Mouse (Mus musculus) forebrain, embryonic 11.5 days (tissue): ENCODE results near the gene Tor1a. TPM values are rescaled to one million over a fixed set of nuclear protein-coding genes. Genes with fewer than 3 reads are reported as not detected.
"Not testable (repeated sequence)": the region's sequence is repeated elsewhere in the genome, so short reads cannot be mapped to it uniquely, and the experiment has no call there.

Experiments
- ATAC-seq: fragments of 200-750 bp; cut with Nextera tagmentation; replicated peaks from 2 replicates; pipeline ENCODE4 v1.8.0; 2017; ENCODE audit warnings: moderate TSS enrichment; ENCODE audit not compliant: low FRiP score
- DNase-seq: peaks from one replicate; pipeline ENCODE4 v3.0.0-alpha.2; 2017; ENCODE audit warnings: low spot score
- H3K27ac ChIP-seq: fragments of 300-500 bp; sonication (generic); 2 replicates; pipeline ENCODE4 v1.5.1; 2014; ENCODE audit warnings: low read depth, low read length
- H3K27me3 ChIP-seq: fragments of 300-500 bp; sonication (generic); 2 replicates; pipeline ENCODE4 v1.6.1; 2014; ENCODE audit warnings: mild to moderate bottlenecking, low read length, mixed read lengths; ENCODE audit not compliant: control insufficient read depth, insufficient read depth
- H3K36me3 ChIP-seq: fragments of 300-500 bp; sonication (generic); 2 replicates; pipeline ENCODE4 v1.6.1; 2014; ENCODE audit warnings: mild to moderate bottlenecking, low read length, moderate library complexity, mixed read lengths; ENCODE audit not compliant: control insufficient read depth, insufficient read depth
- H3K4me1 ChIP-seq: fragments of 300-500 bp; sonication (generic); replicated peaks from 2 replicates; pipeline ENCODE4 v1.6.1; 2014; ENCODE audit warnings: low read length, mixed read lengths; ENCODE audit not compliant: control insufficient read depth, insufficient read depth
- H3K4me2 ChIP-seq: fragments of 300-500 bp; sonication (generic); 2 replicates; pipeline ENCODE4 v1.6.1; 2014; ENCODE audit warnings: low read depth, mild to moderate bottlenecking, low read length, moderate library complexity, mixed read lengths; ENCODE audit not compliant: severe bottlenecking
- H3K4me3 ChIP-seq: fragments of 300-500 bp; sonication (generic); 2 replicates; pipeline ENCODE4 v1.5.1; 2014; ENCODE audit warnings: low read depth, low read length
- H3K9ac ChIP-seq: fragments of 300-500 bp; sonication (generic); 2 replicates; pipeline ENCODE4 v1.6.1; 2014; ENCODE audit warnings: low read length
- H3K9me3 ChIP-seq: fragments of 300-500 bp; sonication (generic); 2 replicates; pipeline ENCODE4 v1.6.1; 2016; ENCODE audit warnings: low read length, mixed read lengths; ENCODE audit not compliant: control insufficient read depth
- WGBS: fragments of 180-500 bp; shearing (Covaris S2); extraction: QIAGEN DNeasy Blood & Tissue Kit; methylation state at CpG from one replicate; pipeline ENCODE4 v1.1.7; 2014; 5-methylcytosine and 5-hydroxymethylcytosine counted together
- polyA plus RNA-seq: library from polyadenylated mRNA; unstranded; fragments of >200 nt; fragmentation: Nextera tagmentation; extraction: Ambion mirVana; gene quantifications from 2 replicates; pipeline ENCODE4 v1.2.1, GENCODE M21; 2014

Gene Tor1a
- polyA plus RNA-seq, 1 experiment from 2014 or later, result 85.1 TPM

GRCm38 (mm10) chr2:30938574-30938991 lies 29.1 kb downstream of the Tor1a start:
- no peak overlapping the region for H3K9ac ChIP-seq
- no peaks in the 10 kb centered on the region for H3K9me3 ChIP-seq
- no peak overlapping the region for H3K4me3 ChIP-seq
- H3K27me3 ChIP-seq, result no peaks in the 10 kb centered on the region
- no peaks in the 10 kb centered on the region for H3K36me3 ChIP-seq
- DNase-seq (no peak), ATAC-seq (no peak)
- H3K27ac ChIP-seq, result no peak overlapping the region
- WGBS, result 44% methylated on average over 4 of the region's 4 CpGs
- no peak overlapping the region for H3K4me2 ChIP-seq
- no peaks in the 10 kb centered on the region for H3K4me1 ChIP-seq

DNA sequence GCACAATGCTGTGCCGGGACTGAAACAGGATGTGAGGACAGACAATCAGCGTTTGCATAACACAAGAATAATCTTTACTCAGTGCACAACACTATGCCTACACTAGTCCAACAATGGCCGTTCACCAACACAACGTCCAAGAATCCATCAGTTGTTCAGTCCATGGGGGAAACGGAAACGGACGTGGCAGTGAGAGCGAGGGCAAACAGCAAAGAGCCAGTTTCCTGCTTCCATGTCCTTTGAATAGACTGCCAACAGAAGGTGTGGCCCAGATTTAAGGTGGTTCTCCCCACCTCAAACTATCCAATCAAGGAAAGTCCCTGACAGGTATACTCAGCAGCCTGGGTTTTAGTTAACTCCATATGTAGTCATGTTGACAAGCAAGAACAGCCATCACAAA lies 30.0 kb downstream of the Tor1a start:
- ATAC-seq (no peak), DNase-seq (no peak)
- no peaks in the 10 kb centered on the region for H3K27me3 ChIP-seq
- H3K4me1 ChIP-seq, result no peaks in the 10 kb centered on the region
- H3K27ac ChIP-seq, result no peak overlapping the region
- WGBS, result 87% methylated on average over 8 of the region's 8 CpGs
- no peak overlapping the region for H3K4me3 ChIP-seq
- no peaks in the 10 kb centered on the region for H3K9me3 ChIP-seq
- H3K9ac ChIP-seq, result no peak overlapping the region
- no peak overlapping the region for H3K4me2 ChIP-seq
- H3K36me3 ChIP-seq, result no peaks in the 10 kb centered on the region

- Histone ChIP-seq H3K9ac (no peak overlapping the region), H3K4me2 (no peak overlapping the region), H3K4me1 (no peaks in the 10 kb centered on the region), H3K9me3 (no peaks in the 10 kb centered on the region), H3K36me3 (no peaks in the 10 kb centered on the region), H3K27ac (no peak overlapping the region), H3K27me3 (no peaks in the 10 kb centered on the region), H3K4me3 (no peak overlapping the region)
- ATAC-seq (no peak), DNase-seq (no peak)
- WGBS, result 82% methylated on average over 3 of the region's 3 CpGs
Measured at GRCm38 (mm10) chr2:30936808-30937207, 30.9 kb downstream of the Tor1a start.

DNA sequence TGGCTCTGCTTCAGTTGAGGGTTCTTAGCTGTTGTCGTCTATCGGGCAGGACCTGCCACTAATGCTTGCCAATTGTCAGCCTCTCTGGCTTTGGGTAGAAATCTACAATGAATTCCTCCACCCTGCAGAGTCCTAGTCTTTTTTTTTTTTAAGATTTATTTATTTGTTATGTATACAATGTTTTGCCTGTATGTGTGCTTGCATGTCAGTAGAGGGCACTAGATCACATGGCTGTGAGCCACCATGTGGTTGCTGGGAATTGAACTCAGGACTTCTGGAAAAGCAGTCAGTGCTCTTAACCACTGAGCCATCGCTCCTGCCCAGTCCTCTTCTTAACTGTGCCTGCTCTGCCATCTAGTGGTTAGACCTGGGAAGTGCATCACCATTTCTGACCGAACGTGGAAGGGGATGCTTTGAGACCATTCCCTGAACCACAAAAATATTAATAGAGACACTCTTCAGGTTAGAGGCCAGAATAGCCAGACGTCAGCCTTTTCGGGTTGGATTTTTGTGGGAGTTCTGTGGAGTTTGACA lies 33.7 kb downstream of the Tor1a start:
- DNase-seq, result peak; percentile 86
- no peak for ATAC-seq
- no peak overlapping the region for H3K27ac ChIP-seq
- peaks cover 5% of the 10 kb centered on the region; the same call in 1 of the 2 replicates for H3K4me1 ChIP-seq
- H3K4me3 ChIP-seq, result no peak overlapping the region
- WGBS, result 21% methylated on average over 7 of the region's 7 CpGs
- H3K4me2 ChIP-seq, result no peak overlapping the region
- H3K36me3 ChIP-seq, result no peaks in the 10 kb centered on the region
- H3K27me3 ChIP-seq, result no peaks in the 10 kb centered on the region
- no peaks in the 10 kb centered on the region for H3K9me3 ChIP-seq
- no peak overlapping the region for H3K9ac ChIP-seq

DNA sequence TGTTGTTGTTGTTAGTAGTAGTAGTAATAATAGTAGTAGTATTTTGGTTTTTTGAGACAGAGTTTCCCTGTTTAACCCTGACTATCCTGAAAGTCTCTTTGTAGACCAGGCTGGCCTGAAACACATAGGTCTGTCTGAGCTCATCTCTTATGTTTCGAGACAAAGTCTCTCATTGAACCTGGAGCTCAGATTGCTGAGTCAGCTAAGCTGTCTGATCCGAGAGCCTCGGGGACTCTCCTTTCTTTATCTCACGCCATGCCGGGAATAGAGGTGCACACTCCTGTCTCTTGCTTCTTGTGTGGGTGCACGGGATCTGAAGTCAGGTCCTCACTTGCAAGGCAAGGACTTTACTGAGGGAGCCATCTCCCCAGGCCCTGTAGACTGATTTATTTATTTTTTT lies 34.7 kb downstream of the Tor1a start:
- no peaks in the 10 kb centered on the region for H3K9me3 ChIP-seq
- ATAC-seq (no peak), DNase-seq (peak; percentile 45)
- no peaks in the 10 kb centered on the region for H3K36me3 ChIP-seq
- H3K4me1 ChIP-seq, result peaks cover 5% of the 10 kb centered on the region; the same call in 1 of the 2 replicates
- H3K27ac ChIP-seq, result no peak overlapping the region
- no peak overlapping the region for H3K4me3 ChIP-seq
- no peak overlapping the region for H3K9ac ChIP-seq
- no peaks in the 10 kb centered on the region for H3K27me3 ChIP-seq
- H3K4me2 ChIP-seq, result no peak overlapping the region
- WGBS, result 70% methylated on average over 6 of the region's 6 CpGs

- H3K4me1 ChIP-seq, result peaks cover 5% of the 10 kb centered on the region; the same call in 1 of the 2 replicates
- no peak overlapping the region for H3K9ac ChIP-seq
- H3K27ac ChIP-seq, result no peak overlapping the region
- H3K36me3 ChIP-seq, result no peaks in the 10 kb centered on the region
- DNase-seq, result no peak
- 83% methylated on average over 3 of the region's 3 CpGs for WGBS
- no peak for ATAC-seq
- no peak overlapping the region for H3K4me3 ChIP-seq
- no peak overlapping the region for H3K4me2 ChIP-seq
- no peaks in the 10 kb centered on the region for H3K9me3 ChIP-seq
- H3K27me3 ChIP-seq, result no peaks in the 10 kb centered on the region
Measured at GRCm38 (mm10) chr2:30931922-30932321, 35.8 kb downstream of the Tor1a start.

- not testable (repeated sequence) for H3K9ac ChIP-seq, H3K27ac ChIP-seq, H3K4me2 ChIP-seq, H3K36me3 ChIP-seq, H3K4me3 ChIP-seq, DNase-seq, H3K4me1 ChIP-seq, H3K27me3 ChIP-seq, H3K9me3 ChIP-seq, ATAC-seq
- WGBS, result 84% methylated on average over 2 of the region's 2 CpGs
Measured at GRCm38 (mm10) chr2:30930846-30931245, 36.9 kb downstream of the Tor1a start.

DNA sequence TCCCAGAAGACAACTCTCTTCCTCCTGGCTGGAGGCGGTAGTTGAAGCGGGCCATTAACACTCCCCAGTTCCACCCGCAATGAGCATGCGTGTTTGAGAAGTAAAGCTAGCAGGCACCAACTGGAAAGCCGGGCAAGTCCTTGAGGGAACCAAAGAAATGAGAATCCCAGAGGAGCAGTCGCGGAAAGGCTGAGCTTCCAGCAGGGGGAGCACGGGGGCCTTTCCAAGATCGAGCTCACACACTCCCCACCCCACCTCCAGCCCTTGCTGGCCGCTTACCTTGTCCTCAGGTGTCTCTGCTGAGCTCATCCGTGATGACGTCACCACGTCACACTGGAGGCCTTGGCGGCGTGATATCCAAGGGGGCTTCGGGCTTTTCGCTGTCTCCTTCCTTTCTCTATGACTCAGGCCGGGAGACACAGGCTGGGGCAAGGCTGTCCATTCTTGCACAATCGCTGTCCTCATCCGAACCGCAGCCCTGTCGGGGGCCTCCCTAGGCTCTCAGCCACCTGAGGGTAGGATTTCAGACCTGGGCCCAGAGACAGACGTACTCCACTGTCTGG lies 38.2 kb downstream of the Tor1a start, which contains the start of gene Ptges:
Gene Ptges, minus strand, starts transcription at position 381 of the 563 bp plus-strand sequence.
- H3K4me3 ChIP-seq, result peak within 1 kb of the TSS; percentile 16; the same call in 1 of the 2 replicates
- no peaks in the 10 kb centered on the region for H3K36me3 ChIP-seq
- no peaks in the 10 kb centered on the region for H3K9me3 ChIP-seq
- H3K4me1 ChIP-seq, result peaks cover 5% of the 10 kb centered on the region; the same call in 1 of the 2 replicates
- peak; percentile 87 for DNase-seq
- peak within 1 kb of the TSS; percentile 48 for H3K4me2 ChIP-seq
- peak within 1 kb of the TSS; percentile 32 for H3K9ac ChIP-seq
- H3K27me3 ChIP-seq, result no peaks in the 10 kb centered on the region
- 3% methylated on average over 23 of the region's 23 CpGs for WGBS
- peak; percentile 49; the same call in 1 of the 2 replicates for ATAC-seq
- H3K27ac ChIP-seq, result no peak within 1 kb of the TSS
